Mouse (Mus musculus) erythroblast, embryonic 14.5 days (primary cell): Measurements from ENCODE around the gene Twist2.

ENCODE experiments used
- GATA1 ChIP-seq: IDR thresholded peaks from 2 replicates; pipeline ENCODE4 v1.6.1; 2012; ENCODE audit warnings: low read length, inconsistent platforms, mixed read lengths
- TAL1 ChIP-seq: IDR thresholded peaks from 3 replicates; pipeline ENCODE4 v1.6.1; 2012; ENCODE audit warnings: low read length, inconsistent platforms, mixed read lengths

GRCm38 (mm10) chr1:91762528-91763091 is 38.7 kb upstream of the Twist2 start:
- TF ChIP-seq TAL1 (no peak), GATA1 (no peak)
